Mouse (Mus musculus): ENCODE data around the gene Zfp821.

GRCm38 (mm10) chr8:109766081-109766480 is 60.7 kb downstream of the Zfp821 start:
- TF ChIP-seq CTCF (IDR thresholded peaks at IDR 0.05; ENCODE audit: low read depth, low read length) (no peak), POLR2A (IDR thresholded peaks at IDR 0.05; ENCODE audit: extremely low read depth, insufficient read depth, low read length) (no peak)
